Mouse (Mus musculus) thymus, postnatal 14 days (tissue): ENCODE data around the gene Trmt1.
A peak's percentile ranks its signal among the peaks of the same experiment; 100 is the strongest.
"Not testable (repeated sequence)": the region's sequence is repeated elsewhere in the genome, so short reads cannot be mapped to it uniquely, and the experiment has no call there.

Experiments
- DNase-seq: peaks from one replicate; pipeline ENCODE4 v3.0.0; 2021

Gene Trmt1

DNA sequence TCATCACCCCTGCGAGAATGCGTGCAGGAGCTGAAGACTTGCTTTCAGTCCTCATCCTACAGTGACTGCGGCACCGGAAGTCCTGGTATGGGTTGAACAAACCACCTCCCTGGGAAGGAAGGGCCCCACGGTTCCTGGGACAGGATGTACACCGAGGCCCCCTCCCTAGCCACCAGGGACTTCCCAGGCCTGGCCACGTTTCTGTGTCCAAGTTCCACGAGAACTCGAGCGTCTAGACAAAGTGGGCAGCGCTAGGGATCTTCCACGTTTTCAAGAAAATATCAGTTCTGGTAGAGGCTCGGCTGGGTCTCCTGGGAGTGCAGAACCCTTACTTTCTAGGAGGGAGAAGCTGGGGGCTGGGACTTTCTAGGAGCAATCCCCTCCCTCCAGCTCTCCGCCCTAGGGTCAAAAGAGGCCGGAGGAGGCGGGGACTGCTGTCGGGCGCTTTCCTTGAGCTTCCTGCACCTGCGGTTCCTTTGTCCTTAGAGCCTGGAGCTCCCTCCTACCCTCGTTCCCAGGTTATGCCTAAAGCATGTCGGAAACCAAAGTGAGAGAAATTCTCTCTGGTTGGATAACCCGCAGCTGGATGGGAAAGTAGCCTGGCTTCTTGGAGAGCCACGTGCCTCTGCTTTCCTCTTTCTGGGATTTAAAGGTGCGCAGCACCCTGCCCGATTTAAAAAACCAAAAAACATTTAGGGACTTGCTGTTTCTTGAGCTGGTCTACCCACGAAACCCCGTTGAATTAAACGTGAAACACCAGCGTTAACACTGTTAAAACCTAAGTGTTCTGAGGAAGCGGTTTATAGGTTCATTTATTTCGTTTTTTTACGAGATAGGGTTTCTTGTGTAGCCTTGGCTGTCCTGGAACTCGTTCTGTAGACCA, 25.9 kb upstream of the Trmt1 start:
- peak; percentile 87 for DNase-seq

DNA sequence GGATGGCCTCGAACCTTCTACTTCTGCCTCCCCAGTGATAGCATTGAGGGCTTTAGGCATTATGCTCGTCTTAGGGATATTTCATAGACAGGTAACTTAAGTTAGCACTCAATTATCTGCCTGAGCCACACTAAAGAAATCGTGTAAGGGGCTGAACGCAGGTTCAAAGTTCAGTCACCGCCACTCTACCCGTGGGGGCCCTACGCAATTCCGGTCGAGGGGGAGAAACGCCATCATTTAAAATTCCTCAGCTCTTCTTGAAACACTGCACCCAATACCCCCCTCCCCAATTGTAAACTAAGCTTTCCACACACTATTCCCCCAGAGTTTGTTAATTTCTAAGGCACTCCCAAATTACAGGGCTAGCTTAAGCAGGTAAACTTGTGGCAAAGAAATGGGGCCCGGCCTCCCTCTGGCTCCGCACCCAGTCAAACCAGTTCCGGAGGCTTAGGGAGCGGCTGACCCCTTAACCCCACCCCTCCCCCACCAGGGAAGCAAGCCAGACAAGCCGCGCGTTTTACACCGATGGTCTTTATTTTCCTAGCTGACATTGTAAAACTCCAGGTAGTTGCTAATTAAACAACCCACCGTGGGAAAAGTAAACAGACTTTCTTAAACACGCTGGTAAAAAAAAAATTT, 25.2 kb upstream of the Trmt1 start:
- peak; percentile 56 for DNase-seq

DNA sequence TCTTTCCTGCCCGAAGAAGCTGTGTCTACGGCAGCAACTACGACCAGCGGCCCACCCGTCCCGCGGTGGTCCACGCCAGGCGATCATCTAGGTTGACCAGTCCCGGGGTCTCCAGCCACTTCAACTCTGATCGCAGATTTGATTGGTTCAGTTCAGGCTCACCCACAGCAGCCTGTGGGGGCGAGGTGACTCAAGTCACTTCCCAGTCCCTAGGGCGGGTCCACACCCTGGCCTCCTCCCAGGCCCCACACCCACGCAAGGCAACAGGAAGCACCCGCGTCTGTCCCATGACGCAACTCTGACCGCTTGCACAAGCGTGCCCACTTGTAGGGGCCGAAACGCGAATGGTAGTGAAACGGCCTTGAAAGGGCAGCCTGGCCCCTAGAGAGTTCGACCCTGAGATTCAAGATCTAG, 24.6 kb upstream of the Trmt1 start:
- peak; percentile 79 for DNase-seq

DNA sequence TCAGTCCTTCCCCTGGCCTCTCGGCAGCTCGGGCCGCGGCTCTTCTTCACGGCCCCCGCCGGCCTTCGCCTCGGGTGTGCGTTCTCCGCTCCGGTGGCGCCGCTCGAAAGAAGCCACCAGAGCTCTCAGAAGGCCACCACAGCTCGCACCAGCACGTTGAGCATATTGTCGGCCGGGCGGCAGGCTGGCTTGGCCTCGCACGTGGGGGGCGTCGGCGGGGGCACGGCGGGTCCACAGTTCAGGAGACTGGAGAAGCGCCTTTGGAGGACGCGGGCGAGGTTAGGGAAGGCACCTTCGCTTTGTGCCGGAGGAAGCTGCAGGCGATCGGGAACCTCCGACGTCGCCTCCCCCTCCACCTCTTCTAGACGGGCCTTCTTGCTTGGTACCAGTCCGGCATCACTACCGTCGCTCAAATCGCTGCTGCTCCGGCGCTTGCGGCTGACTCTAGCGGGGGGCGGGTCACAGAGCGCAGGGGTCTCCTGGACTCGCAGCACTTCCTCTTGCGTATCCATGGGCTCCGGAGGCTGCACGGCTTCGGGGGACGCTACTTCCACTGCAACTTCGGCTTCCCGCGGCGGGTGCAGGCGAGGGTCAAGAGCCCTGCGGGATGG, 24.0 kb upstream of the Trmt1 start:
- DNase-seq = peak; percentile 78

DNA sequence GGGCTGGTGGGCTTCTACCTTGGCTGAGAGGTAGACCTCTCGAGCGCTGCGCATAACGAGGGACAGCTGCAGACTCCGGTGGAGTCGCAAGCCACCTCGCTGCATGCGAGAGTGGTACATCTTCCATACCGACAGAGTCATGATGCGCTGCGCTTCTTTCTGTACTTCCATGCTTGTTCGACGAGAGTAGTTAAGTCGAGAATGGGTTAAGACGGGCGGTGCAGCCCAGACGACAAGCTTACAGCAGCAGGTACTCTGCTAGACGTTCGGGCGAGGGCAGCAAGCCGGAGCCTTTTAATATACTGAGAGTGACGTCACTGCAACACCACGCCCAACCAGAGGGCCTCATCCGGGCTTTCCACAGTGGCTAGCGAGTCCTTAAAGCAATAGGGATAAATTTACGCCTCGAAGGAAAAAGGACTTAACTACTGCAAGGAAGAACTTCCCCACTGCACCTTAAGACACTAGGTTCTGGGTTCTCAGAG, 23.5 kb upstream of the Trmt1 start, which contains the start of gene Ier2:
Gene Ier2 (minus strand): TSS at position 272 of the 485 bp plus-strand sequence.
- DNase-seq = peak; percentile 92

DNA sequence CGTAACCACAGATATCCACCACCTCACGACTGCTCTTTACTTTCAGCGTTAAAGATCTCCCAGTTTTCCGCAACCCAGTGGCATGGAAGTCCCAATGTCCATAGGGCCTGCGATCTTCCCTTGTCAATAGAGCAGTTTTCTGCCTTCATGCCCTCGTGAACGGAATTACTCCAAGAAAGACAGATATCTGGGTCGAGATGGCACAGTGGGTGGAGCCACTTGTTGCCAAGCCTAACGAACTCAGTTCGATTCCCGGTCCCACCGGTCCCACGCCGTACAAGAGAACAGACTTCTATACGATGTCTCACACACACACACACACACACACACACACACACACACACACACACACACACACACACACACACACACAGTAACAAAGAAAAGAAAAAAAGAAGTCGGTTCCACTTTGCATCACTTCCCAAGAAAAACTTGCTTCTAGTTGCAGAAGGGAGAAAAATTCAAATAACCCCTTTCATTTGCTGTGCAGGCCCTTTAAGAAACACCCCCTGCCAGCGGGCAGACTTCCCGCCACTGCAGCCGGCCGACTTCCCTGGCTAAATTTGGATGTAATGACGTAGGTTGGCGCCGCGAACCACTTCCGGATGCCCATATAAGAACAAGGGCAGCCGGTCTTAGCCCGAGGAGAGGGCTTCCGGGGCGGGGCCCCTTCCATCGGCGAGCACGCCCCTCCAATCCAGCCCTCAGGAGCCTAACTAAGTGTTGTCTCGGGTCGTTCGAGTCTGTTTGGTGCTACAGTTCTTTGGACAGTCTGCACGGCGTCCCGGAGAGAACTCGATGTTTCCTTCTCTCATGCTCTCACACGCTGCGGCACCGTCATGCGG, 22.4 kb upstream of the Trmt1 start:
- DNase-seq = peak; percentile 94

DNA sequence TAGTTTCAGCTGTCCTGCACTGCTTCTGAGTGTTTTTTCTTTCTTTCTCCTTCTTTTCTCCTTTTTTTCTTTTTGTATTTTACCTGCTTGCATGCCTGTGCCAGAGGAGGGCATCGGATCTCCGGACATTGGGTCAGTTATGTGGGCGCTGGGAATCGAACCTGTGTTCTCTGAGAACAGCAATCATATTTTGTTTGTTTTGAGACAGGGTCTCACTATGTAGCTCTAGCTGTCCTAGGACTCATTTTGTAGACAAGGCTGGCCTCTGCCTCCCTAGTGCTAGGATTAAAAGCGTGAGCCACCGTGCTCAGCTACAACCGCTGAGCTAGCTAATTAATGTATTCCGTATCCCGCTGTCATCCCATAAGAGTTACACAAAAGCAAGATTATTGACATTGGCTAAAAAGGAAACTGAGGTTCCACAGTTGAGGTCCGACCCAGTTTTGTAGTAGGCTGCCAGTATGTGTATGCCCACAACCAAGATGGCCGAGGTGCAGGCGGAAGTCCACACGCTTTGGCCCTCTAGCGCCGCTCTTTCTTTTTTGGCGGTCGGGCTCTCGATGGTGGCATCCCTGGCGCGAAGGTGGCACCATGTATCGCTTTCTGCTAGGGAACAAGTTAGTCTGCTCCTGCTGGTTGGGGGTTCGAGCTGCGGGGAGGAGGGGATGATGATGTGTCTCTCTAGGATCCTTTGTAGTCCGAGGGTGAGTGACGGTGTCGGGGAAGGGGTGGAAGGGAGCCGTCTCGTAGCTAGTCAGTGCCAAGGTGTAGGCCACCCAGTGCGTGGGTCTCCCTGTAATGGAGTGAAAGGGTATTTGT, 21.3 kb upstream of the Trmt1 start:
- DNase-seq = peak; percentile 80

DNA sequence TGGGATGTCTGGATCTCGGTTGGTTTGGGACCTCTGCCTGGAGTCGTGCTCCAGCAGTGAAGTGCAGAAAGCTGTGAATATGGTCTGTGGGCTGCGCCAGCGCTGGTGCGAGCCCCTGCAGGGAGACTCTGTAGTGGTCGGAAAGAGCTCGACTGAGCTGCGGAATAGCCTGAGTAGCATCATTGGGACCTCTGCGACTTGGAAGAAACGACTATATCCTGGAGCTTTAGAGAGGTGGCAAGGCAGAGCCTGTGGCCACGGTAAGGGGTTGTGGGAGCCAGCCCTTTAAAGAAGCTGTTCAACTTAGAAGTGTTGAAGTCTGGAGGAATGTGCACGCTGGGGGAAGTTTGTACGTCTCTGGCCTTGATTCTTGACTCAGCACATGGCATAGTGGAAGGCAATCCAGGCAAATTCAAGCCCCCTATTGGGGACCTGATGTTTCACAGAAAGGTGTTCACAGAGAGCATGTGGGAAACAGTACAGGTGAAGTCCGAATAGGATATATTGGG, 20.7 kb upstream of the Trmt1 start:
- DNase-seq = no peak

DNA sequence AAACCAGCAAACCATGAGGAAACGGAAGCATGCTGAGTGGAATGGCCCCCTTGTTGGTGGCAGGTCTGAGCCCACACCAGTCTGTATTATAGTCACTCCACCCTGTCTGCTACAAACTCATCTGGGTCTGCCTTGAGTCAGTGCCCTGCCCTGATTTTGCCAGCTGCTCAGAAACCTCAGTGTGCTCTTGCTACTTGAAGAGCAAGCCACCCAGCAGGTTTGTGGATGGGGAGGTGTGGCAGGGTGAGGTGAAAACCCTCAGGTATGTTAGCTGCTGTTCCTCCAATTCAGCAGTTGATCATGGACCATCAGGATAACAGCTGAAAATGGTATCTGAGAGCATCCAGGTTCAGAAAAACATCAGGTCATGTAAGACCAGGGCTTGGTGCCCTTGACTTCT, 18.0 kb upstream of the Trmt1 start:
- DNase-seq = no peak

DNA sequence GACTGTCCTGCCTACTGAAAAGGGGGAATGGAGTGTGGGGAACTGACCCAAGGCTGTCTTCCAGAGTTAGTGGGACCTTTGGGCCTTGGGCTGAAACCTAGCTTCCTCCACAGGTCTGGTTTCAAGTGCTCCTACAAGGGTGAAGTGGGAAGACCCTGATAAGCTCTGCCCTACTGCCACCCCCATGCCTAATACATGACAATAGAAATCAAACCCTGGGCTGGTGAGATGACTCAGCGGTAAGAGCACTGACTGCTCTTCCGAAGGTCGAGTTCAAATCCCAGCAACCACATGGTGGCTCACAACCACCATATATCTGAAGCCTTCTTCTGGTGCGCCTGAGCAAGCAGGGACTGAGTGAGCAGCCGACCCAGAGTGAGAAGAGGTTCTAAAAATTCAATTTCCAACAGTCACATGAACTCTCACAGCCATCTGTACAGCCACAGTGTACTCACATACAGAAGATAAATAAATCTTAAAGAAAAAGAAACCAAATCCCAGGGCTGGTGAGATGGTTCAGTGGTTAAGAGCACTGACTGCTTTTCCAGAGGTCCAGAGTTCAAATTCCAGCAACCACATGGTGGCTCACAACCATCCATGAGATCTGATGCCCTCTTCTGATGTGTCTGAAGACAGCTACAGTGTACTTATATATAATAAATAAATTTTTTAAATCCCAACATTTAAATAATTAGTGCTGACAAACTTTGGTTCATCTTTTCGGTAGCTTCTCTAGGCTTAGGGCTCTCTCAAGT, 17.2 kb upstream of the Trmt1 start:
- no peak for DNase-seq

DNA sequence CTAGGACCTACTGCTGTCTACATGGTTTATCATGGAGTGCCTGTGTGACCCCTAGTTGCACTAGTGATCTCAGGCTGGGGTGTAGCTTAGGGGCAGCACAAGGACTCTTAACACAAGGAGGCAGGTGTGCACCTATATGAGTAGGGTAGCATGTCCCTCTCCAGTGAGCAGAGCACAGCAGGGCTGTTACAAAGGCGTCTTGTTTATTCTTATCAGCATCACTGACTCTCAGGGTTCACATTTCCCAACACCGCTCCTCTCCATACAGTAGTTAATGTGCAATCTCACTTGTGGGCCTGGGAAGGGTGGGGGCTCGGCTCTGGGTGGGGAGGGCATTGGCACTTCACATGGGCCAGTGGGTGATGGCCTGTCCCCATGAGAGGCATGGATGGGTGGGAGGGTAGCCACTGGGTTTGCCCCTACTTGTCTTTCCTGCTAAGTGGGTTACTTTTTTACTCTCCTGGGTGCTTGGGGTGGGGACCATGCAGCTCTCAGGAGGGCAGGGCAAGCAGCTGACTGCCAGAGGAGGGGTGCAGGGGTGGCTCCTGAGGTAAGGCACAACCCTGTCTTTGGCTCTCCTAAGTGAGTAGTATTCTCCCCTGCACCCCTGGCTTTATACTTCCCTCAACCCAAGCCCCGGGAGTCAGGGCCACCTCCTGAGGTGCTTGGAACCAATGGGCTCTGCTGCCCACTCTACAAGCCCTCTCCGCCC, 15.7 kb upstream of the Trmt1 start:
- not testable (repeated sequence) for DNase-seq

DNA sequence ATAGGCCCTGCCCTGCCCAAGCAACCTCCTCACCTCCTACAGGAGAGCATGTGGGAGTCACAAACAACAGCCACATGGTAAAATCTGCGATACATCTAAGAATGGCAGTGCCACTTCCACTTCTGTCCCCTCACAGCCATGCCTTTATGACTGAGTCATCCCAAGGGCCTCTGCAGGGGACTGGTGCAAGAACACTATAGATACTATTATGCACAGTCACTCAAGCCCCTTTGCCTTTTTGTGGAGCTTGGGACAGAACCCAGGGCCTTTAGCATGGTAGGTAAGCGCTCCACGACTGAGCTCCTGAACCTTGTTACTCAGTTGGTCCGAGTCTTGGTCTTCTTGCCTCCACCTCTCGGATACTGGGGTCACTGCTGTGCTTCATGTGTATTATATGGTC, 8.8 kb upstream of the Trmt1 start:
- DNase-seq = no peak

DNA sequence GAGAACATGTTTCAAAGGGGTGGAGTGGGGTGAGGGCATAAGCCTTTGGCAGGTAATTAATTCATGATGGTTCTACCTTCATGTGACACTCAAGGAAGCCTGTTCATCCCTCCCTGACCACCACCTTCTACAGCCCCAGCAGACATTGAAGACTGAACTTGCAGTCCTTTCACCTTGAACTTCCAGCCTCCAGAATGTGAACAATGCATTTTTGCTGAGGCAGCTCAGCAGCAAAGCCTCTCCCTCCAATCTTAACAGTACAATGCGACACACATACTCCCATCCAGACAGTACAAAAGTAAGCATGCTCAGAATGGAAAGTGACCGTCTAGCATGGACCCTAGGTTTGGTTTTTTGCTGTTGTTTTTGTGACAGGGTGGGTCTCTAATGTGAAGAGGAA, 4.6 kb upstream of the Trmt1 start:
- DNase-seq = no peak

DNA sequence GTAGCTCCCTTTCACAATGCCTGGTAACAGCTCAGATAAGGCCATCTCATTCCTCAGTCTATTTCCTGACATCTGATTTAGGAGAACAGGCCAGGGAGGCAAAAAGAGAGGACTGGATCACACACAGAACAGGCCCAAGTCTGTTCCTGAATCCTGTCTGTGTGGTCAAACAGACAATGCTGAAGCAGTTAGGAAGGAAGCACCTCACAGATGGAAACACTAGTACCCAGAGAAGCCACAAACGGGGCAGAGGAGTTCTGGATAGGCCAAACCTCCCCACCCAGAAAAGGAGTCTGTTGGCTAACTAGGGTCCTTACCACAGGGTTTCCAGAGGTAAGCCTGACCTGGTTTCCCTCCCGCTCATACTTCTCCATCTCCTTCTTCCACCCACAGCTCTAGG, 3.9 kb upstream of the Trmt1 start:
- DNase-seq = no peak

DNA sequence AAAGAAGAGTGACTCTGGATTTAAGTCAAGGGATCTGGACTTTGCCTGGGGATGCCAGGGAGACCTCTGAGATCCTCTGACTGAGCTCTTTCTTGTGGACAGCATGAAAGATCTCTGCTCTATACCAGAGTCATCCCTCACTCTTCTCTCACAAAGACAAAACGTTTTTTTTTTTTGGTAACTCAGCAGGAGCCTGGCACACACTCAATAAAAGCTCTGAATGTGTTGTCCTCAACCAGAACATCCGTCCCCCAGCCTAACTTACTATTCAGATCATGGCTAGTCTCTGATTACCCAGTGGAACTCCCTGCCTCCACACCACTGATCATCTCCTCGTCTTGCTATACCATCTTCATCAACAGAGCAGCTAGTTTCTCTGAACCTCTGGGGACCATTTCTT, 1.6 kb upstream of the Trmt1 start:
- no peak for DNase-seq

DNA sequence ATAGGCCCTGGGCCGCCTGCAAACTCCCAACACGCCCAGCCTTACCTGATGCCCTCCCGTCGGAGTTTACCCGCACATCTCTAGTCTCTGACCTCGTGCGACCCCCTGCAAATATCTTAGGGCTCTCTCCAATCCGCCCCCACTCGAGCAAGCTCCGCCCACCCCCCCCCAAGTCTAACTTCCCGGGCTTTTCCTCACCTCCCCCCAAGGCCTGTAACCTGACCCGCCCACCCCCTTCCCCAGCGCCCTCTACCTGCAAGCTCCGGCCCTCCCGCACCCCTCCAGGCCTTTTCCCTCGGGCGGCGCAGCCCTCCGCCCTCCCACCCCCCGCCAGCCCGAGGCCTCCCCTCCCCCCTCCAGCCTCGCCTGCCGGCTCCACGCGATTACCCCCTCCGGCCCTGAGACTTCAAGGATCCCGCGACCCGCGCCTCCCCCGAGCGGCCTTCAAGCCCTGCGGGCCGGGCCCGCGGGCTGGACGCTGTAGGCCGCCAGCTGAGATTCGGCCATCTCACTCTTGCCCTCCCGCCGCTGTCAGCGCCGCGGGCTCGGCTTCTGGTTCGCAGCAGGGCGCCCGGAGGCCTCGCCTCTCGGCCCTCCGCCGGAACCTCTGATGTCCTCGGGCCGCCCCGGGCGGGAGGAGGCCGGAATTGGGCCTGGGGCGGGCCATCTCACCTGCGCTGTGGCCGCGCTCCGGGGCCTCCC, 1.0 kb downstream of the Trmt1 start:
- peak; percentile 67 for DNase-seq

DNA sequence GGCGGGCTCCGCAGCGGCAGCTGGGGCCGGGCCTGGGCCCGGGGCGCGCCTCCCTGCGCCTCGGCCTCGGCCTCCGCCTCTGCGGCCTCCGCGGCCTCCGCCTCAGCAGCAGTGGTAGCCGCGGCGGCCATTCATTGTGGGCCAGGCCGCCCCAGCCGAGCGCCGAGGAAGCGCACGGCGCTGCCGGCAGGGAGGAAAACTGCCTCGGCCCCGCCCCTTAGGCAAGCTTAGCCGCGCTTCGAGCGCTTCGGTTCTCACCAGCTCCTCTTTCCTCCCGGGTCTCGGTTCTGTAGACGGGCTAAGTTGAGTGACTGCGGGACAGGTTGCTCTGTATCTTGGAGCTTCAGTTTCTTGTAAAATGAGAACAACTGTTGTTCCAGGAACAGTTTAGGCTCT, 1.6 kb downstream of the Trmt1 start, which contains the start of gene Nacc1:
Gene Nacc1 (minus strand): TSS at position 158 of the 396 bp plus-strand sequence.
- peak; percentile 92 for DNase-seq

DNA sequence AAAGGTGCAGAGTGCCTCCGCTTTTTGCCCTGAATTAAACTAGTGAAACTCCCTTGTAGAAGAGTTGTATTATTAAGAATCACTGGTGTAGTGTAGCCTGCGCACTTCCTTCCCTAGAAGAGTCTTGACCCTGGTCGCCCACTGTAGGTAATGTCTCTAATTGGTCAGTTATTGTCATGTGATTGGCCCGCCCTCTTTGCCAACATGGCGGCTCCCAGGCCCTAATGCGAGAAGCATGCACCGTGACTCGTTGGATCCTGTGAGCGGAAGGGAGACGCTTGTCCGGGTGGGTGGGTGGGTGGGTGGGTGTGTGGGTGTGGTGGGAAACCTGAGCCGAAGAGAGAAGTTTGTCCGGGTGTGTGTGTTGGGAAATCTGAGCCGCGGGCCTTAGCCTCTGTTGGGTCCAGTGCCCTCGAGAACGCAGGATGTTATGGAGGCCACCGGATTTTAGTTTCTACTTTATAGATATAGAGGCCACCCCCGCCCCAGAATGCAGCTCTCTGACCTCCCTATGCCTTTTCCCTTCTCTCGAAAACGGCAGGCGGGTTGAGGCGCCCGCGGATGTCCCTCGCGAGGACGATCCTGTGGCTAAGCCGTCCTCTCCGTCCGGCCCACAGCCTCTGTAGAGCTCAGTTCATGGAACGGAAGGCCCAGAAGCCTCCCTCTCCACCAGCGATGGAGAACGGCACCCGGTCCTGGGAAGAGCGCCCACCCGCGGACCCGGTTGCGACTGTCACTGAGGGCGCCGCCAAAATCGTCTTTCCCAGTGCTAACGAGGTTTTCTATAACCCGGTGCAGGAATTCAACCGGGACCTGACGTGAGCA, 3.2 kb downstream of the Trmt1 start:
- DNase-seq = peak; percentile 89

DNA sequence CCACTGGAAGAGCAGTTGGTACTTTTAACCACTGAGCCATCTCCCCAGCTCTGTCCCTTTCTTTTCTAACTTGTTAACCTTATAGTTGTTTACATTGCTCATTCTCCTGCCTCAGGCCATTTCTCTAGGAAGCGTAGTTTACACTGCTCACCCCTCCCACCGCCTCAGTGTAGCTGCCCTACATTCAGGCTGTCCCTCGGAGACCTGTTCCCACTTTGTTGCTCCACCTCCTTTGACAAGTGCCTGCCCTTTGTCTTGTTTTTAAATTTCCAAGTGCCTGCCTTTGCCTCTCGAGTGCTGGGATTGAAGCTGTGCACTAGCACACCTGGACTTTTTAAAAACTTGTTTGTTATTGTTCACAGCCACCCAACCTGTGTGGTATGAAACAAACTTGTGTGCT, 7.2 kb downstream of the Trmt1 start:
- DNase-seq = no peak
